10 mouse cellular contexts compared by ENCODE assay signal in the genomic region with DNA sequence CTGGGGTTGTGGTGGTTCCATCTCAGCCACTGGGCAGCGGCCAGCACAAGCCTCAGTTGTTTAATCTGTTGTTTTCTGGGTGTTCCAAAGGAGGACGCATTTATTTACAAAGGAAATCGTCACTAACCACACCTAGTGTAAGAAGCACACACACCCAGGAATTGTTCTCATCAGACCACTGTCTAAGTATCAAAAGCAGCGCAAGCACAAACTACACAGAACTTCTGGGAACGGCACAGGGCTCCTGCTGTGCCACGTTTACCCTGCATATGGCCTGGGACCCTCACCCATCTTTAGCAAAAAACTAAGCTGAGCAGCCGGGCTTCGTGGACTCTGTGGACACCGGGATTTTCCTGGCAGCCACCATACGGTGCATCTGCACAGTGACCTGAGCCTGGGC. TPM values are rescaled to one million over a fixed set of nuclear protein-coding genes. Genes with fewer than 3 reads are reported as not detected.
DNase-seq lines count a peak whose midpoint lies in the region; ATAC-seq and TF ChIP-seq lines count a peak whose summit lies in the region.
"Had no signal": no experiment of that assay in that cellular context is flagged by ENCODE, and none has a peak within 500 bp of the region (broad histone marks: within the 10 kb centered on the region; RNA-seq: fewer than 3 reads in every experiment).

No protein-coding gene starts in this region.

- H3K79me2 ChIP-seq in myocyte (ENCODE audit: control insufficient read depth, insufficient read depth), result peaks cover 65% of the 10 kb centered on the region

- H3K9me3 ChIP-seq in heart, embryonic 16.5 days (replicated peaks; ENCODE audit: control insufficient read depth, low read length), result peaks cover 6% of the 10 kb centered on the region; the same call in 1 of the 2 replicates

- H3K4me3 ChIP-seq in gastrocnemius, adult 2 months, result peak overlapping the region; percentile 59
- no peak overlapping the region for H3K4me3 ChIP-seq in left cerebral cortex, adult 2 months
- H3K4me3 ChIP-seq in heart, embryonic 16.5 days (ENCODE audit: low read length), result no peak overlapping the region
- no peak overlapping the region for H3K4me3 ChIP-seq in myocyte

- 65% methylated on average over 10 of the region's 10 CpGs for WGBS in heart, embryonic 16.5 days

- no peak for ATAC-seq in heart, embryonic 16.5 days (replicated peaks; ENCODE audit: extremely low read depth, insufficient read depth, low FRiP score)
- ATAC-seq: Patski had no signal

- no peaks in the 10 kb centered on the region for H3K27me3 ChIP-seq in heart, embryonic 16.5 days (ENCODE audit: control insufficient read depth, insufficient read depth, low read length)
- H3K27me3 ChIP-seq in myocyte (ENCODE audit: control insufficient read depth, insufficient read depth, insufficient read length), result no peaks in the 10 kb centered on the region
- H3K27me3 ChIP-seq: Patski had no signal

- H3K36me3 ChIP-seq in heart, embryonic 16.5 days (ENCODE audit: control insufficient read depth, insufficient read depth), result peaks cover 8% of the 10 kb centered on the region
- H3K36me3 ChIP-seq in myocyte (ENCODE audit: control insufficient read depth, insufficient read depth), result no peaks in the 10 kb centered on the region

- TF ChIP-seq CTCF in gastrocnemius, adult 2 months (IDR thresholded peaks at IDR 0.05), result no peak
- no peak for TF ChIP-seq CTCF in left cerebral cortex, adult 2 months (IDR thresholded peaks at IDR 0.05)

- no peak overlapping the region for H3ac ChIP-seq in myocyte (ENCODE audit: control insufficient read depth, insufficient read length)

- peaks cover 45% of the 10 kb centered on the region for H3K4me1 ChIP-seq in heart, embryonic 16.5 days (ENCODE audit: control insufficient read depth, insufficient read depth, low read length)

- intact Hi-C loops in gastrocnemius, adult 2 months (cut with DNase I), result no loop called here
- intact Hi-C loops in left cerebral cortex, adult 2 months (cut with DNase I), result no loop called here

- H3K27ac ChIP-seq in gastrocnemius, adult 2 months, result peak overlapping the region; percentile 87
- H3K27ac ChIP-seq in left cerebral cortex, adult 2 months, result peak overlapping the region; percentile 64
- peak overlapping the region; percentile 58 for H3K27ac ChIP-seq in heart, embryonic 16.5 days (ENCODE audit: low read length)
- H3K27ac ChIP-seq: liver, embryonic 14.5 days had no signal

- H3K4me2 ChIP-seq in heart, embryonic 16.5 days (ENCODE audit: low read depth, low read length), result no peak overlapping the region
- peak overlapping the region; percentile 60 for H3K4me2 ChIP-seq in myocyte (ENCODE audit: low read depth)

- TF ChIP-seq POLR2A in myocyte (IDR thresholded peaks at IDR 0.05; ENCODE audit: insufficient read length, low read depth), result no peak

- no peak overlapping the region for H3K9ac ChIP-seq in heart, embryonic 16.5 days (ENCODE audit: low read length)
- H3K9ac ChIP-seq: liver, embryonic 14.5 days had no signal

- no peak for DNase-seq in gastrocnemius, adult 2 months
- no peak for DNase-seq in gastrocnemius, postnatal 4 days (ENCODE audit: low spot score in 2 of 2)
- no peak for DNase-seq in left cerebral cortex, adult 2 months (ENCODE audit: extremely low spot score in 1 of 2, low spot score in 2 of 2)
- DNase-seq in left cerebral cortex, adult 11 months (ENCODE audit: low spot score), result no peak
- no peak for DNase-seq in B cell, adult 2 months
- no peak for DNase-seq in urinary bladder, postnatal 14 days (ENCODE audit: low spot score)

TF ChIP-seq in myocyte, 11 proteins besides CTCF, POLR2A, EP300 and RAD21:
- no peak for TF ChIP-seq TCF3 (IDR thresholded peaks at IDR 0.05; ENCODE audit: insufficient read length, low read depth)
- no peak for TF ChIP-seq REST (IDR thresholded peaks at IDR 0.05; ENCODE audit: insufficient read depth, insufficient read length)
- no peak for TF ChIP-seq E2F4 (IDR thresholded peaks at IDR 0.05; ENCODE audit: insufficient read depth)
- TF ChIP-seq MYOD1 (IDR thresholded peaks at IDR 0.05; ENCODE audit: control insufficient read depth in 1 of 3, insufficient read length in 2 of 3, low read depth in 2 of 3), result no peak
- TF ChIP-seq MYOG (IDR thresholded peaks at IDR 0.05; ENCODE audit: control insufficient read depth in 1 of 3, insufficient read depth in 1 of 3, insufficient read length in 2 of 3, low read depth in 2 of 3), result no peak
- TF ChIP-seq CEBPB (IDR thresholded peaks at IDR 0.05; ENCODE audit: insufficient read depth, poor library complexity, severe bottlenecking), result no peak
- no peak for TF ChIP-seq SRF (IDR thresholded peaks at IDR 0.05; ENCODE audit: control insufficient read depth, insufficient read length, low read depth)
- no peak for TF ChIP-seq MAX (IDR thresholded peaks at IDR 0.05; ENCODE audit: low read depth)
- TF ChIP-seq USF1 (IDR thresholded peaks at IDR 0.05; ENCODE audit: low read depth), result no peak

RNA-seq across cellular contexts. Expression of gene Lrp5, which starts 17.8 kb away (rescaled TPM):
- 10 to 100 TPM; 21.4 to 30.4 TPM for total RNA-seq in gastrocnemius, adult 2 months (2021)
- 10 to 100 TPM; 51.4 to 55.9 TPM for total RNA-seq in gastrocnemius, postnatal 4 days (2021)
- 1 to 10 TPM; 8.3 to 9.3 TPM for total RNA-seq in left cerebral cortex, adult 2 months (2021)
- 3.1 and 3.7 TPM in 2 replicates for polyA plus RNA-seq in heart, embryonic 16.5 days (2015; fragmentation: Nextera tagmentation; extraction: Ambion mirVana)
- 42.5 TPM for polyA plus RNA-seq in myocyte (2012; fragmentation: generic; extraction: Trizol)

RNA-seq across cellular contexts. Expression of gene 1810055G02Rik, which starts 39.5 kb away (rescaled TPM):
- total RNA-seq in gastrocnemius, adult 2 months (2021), result 1 to 10 TPM; 9.6 to 9.8 TPM
- 10 to 100 TPM; 29.8 to 29.9 TPM for total RNA-seq in gastrocnemius, postnatal 4 days (2021)
- total RNA-seq in left cerebral cortex, adult 2 months (2021), result 10 to 100 TPM; 31.3 to 38.5 TPM
- polyA plus RNA-seq in heart, embryonic 16.5 days (2015; fragmentation: Nextera tagmentation; extraction: Ambion mirVana), result 18.6 and 20.1 TPM in 2 replicates
- 51.1 TPM for polyA plus RNA-seq in myocyte (2012; fragmentation: generic; extraction: Trizol)
